Mouse (Mus musculus): ENCODE measurements around the gene Gm28035.

Gm28035 gene

GRCm38 (mm10) chr2:30261064-30261736 is 20.8 kb downstream of the Gm28035 start:
- DNase-seq (ENCODE audit: low read depth, low spot score) = no peak

GRCm38 (mm10) chr2:30261921-30262839 is 21.8 kb downstream of the Gm28035 start:
- no peak for DNase-seq (ENCODE audit: low read depth, low spot score)

GRCm38 (mm10) chr2:30262840-30263441 is 22.6 kb downstream of the Gm28035 start:
- no peak for DNase-seq (ENCODE audit: low read depth, low spot score)

- DNase-seq (ENCODE audit: low read depth, low spot score) = no peak
These were observed 23.4 kb downstream of the Gm28035 start for GRCm38 (mm10) chr2:30263811-30264210.

GRCm38 (mm10) chr2:30264671-30265519 is 24.5 kb downstream of the Gm28035 start:
- DNase-seq (ENCODE audit: low read depth, low spot score) = no peak

- no peak for DNase-seq (ENCODE audit: low read depth, low spot score)
These were observed 25.4 kb downstream of the Gm28035 start, which contains the start of gene Phyhd1 for GRCm38 (mm10) chr2:30265767-30266253. Phyhd1 (plus strand) TSS chr2:30266203.

GRCm38 (mm10) chr2:30266392-30266941 is 26.1 kb downstream of the Gm28035 start:
- peak; percentile 74 for DNase-seq (ENCODE audit: low read depth, low spot score)

GRCm38 (mm10) chr2:30267466-30267865 is 27.1 kb downstream of the Gm28035 start:
- no peak for DNase-seq (ENCODE audit: low read depth, low spot score)

GRCm38 (mm10) chr2:30268371-30268770 is 28.0 kb downstream of the Gm28035 start:
- DNase-seq (ENCODE audit: low read depth, low spot score) = no peak

- no peak for DNase-seq (ENCODE audit: low read depth, low spot score)
These were observed 29.0 kb downstream of the Gm28035 start for GRCm38 (mm10) chr2:30269241-30269990.

GRCm38 (mm10) chr2:30270134-30270533 is 29.8 kb downstream of the Gm28035 start:
- no peak for DNase-seq (ENCODE audit: low read depth, low spot score)

GRCm38 (mm10) chr2:30280743-30281142 is 40.4 kb downstream of the Gm28035 start, which contains the start of gene Gm28038:
Gm28038 (plus strand) TSS chr2:30281043.
- no peak for DNase-seq (ENCODE audit: low read depth, low spot score)

GRCm38 (mm10) chr2:30281651-30282050 is 41.3 kb downstream of the Gm28035 start:
- no peak for DNase-seq (ENCODE audit: low read depth, low spot score)

GRCm38 (mm10) chr2:30283193-30283592 is 42.8 kb downstream of the Gm28035 start:
- DNase-seq (ENCODE audit: low read depth, low spot score) = no peak

GRCm38 (mm10) chr2:30285004-30285403 is 44.6 kb downstream of the Gm28035 start:
- DNase-seq (ENCODE audit: low read depth, low spot score) = no peak

- DNase-seq (ENCODE audit: low read depth, low spot score) = no peak
These were observed 45.2 kb downstream of the Gm28035 start for GRCm38 (mm10) chr2:30285416-30286181.

- peak; percentile 83 for DNase-seq (ENCODE audit: low read depth, low spot score)
These were observed 46.0 kb downstream of the Gm28035 start, which contains the start of the genes Dolk and Nup188 for GRCm38 (mm10) chr2:30286192-30287026. Dolk (minus strand) TSS chr2:30286334. Nup188 (plus strand) TSS chr2:30286397.

GRCm38 (mm10) chr2:30287027-30287373 is 46.6 kb downstream of the Gm28035 start:
- DNase-seq (ENCODE audit: low read depth, low spot score) = no peak
